Mouse (Mus musculus) brain, embryonic 14.5 days (tissue): ENCODE results near the gene Cdkl1.

ENCODE experiments used
- CTCF ChIP-seq: fragments of 200-500 bp; IDR thresholded peaks from 2 replicates; pipeline ENCODE4 v1.5.1; 2012; ENCODE audit warnings: inconsistent platforms, mild to moderate bottlenecking, moderate library complexity, borderline replicate concordance; ENCODE audit not compliant: insufficient read depth, insufficient read length; ENCODE audit errors: extremely low read depth
- POLR2A ChIP-seq: fragments of 200-500 bp; IDR thresholded peaks from 2 replicates; pipeline ENCODE4 v1.6.1; 2012; ENCODE audit warnings: mild to moderate bottlenecking, inconsistent platforms, borderline replicate concordance; ENCODE audit not compliant: poor library complexity, insufficient read depth, insufficient read length, severe bottlenecking; ENCODE audit errors: extremely low read depth

- TF ChIP-seq CTCF, result no peak
- TF ChIP-seq POLR2A, result no peak
Observed at GRCm38 (mm10) chr12:69744138-69744537, 46.9 kb downstream of the Cdkl1 start.
